Mouse (Mus musculus) brain, embryonic 14.5 days (tissue): ENCODE results near the gene Prpf40b.

ENCODE experiments used
- CTCF ChIP-seq: fragments of 200-500 bp; IDR thresholded peaks from 2 replicates; pipeline ENCODE4 v1.5.1; 2012; ENCODE audit warnings: inconsistent platforms, mild to moderate bottlenecking, moderate library complexity, borderline replicate concordance; ENCODE audit not compliant: insufficient read depth, insufficient read length; ENCODE audit errors: extremely low read depth
- POLR2A ChIP-seq: fragments of 200-500 bp; IDR thresholded peaks from 2 replicates; pipeline ENCODE4 v1.6.1; 2012; ENCODE audit warnings: mild to moderate bottlenecking, inconsistent platforms, borderline replicate concordance; ENCODE audit not compliant: poor library complexity, insufficient read depth, insufficient read length, severe bottlenecking; ENCODE audit errors: extremely low read depth

DNA sequence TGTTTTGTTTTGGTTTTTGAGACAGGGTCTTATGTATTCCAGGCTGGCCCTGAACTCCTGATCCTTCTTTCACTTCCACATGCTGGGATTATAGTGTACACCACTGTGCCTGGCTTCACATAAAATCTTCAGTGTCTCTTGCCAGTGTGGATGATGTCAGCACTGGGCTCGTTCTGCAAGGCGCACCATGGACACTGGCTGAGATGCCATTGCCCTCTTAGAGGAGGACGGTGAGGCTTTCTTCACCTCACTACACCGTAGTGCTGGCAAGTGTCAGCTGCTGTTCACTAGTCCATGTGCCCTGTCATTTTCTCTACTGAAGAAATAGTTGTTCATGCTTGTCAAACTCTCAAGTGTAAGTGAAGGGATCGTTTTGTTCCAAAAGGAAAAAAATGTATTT, 15.7 kb downstream of the Prpf40b start:
- TF ChIP-seq CTCF = no peak
- no peak for TF ChIP-seq POLR2A
